Mouse (Mus musculus) erythroblast, adult 5-6 weeks (primary cell): ENCODE results near the gene Bcr. TPM values are rescaled to one million over a fixed set of nuclear protein-coding genes. Genes with fewer than 3 reads are reported as not detected.

Source experiments
- ATAC-seq: replicated peaks from 2 replicates; pipeline ENCODE4 v1.8.0; 2016; ENCODE audit warnings: moderate number of reproducible peaks, mild to moderate bottlenecking, moderate TSS enrichment, inconsistent platforms; ENCODE audit not compliant: poor library complexity, low FRiP score, severe bottlenecking
- total RNA-seq, 2 experiments: library from RNA; stranded (forward) in 1 of 2; stranded (reverse) in 1 of 2; fragments of 150-400 nt in 1 of 2; fragments of 200-764, 138-1000 nt in 1 of 2; gene quantifications; 2 replicates each; pipeline versions ENCODE4 v1.2.3 to v1.2.4; 2015 to 2017; ENCODE audit warnings: low replicate concordance in 2 of 2

The Bcr gene
- total RNA-seq, 2 experiments from 2014 or later: 2.3 to 3.7 TPM

- no peak for ATAC-seq
These were observed 6.3 kb upstream of the Bcr start for GRCm38 (mm10) chr10:75054125-75054524.

- no peak for ATAC-seq
These were observed 4.7 kb upstream of the Bcr start for GRCm38 (mm10) chr10:75055672-75056071.

- no peak for ATAC-seq
These were observed 4.1 kb upstream of the Bcr start for GRCm38 (mm10) chr10:75056255-75056654.

GRCm38 (mm10) chr10:75058336-75058735, 2.1 kb upstream of the Bcr start:
- no peak for ATAC-seq

GRCm38 (mm10) chr10:75058761-75059395, 1.5 kb upstream of the Bcr start:
- ATAC-seq: no peak

GRCm38 (mm10) chr10:75059396-75059795, 996 bp upstream of the Bcr start:
- ATAC-seq: no peak

- ATAC-seq: no peak
These were observed 447 bp downstream of the Bcr start for GRCm38 (mm10) chr10:75060843-75061235.

GRCm38 (mm10) chr10:75061341-75062188, 1.2 kb downstream of the Bcr start:
- no peak for ATAC-seq

- no peak for ATAC-seq
These were observed 1.8 kb downstream of the Bcr start for GRCm38 (mm10) chr10:75062189-75062561.

GRCm38 (mm10) chr10:75062621-75063020, 2.2 kb downstream of the Bcr start:
- no peak for ATAC-seq

GRCm38 (mm10) chr10:75063301-75063965, 3.0 kb downstream of the Bcr start:
- no peak for ATAC-seq

- ATAC-seq: no peak
These were observed 5.3 kb downstream of the Bcr start for GRCm38 (mm10) chr10:75065691-75066090.

GRCm38 (mm10) chr10:75067446-75067845, 7.1 kb downstream of the Bcr start:
- no peak for ATAC-seq

- ATAC-seq: no peak
These were observed 7.7 kb downstream of the Bcr start for GRCm38 (mm10) chr10:75068086-75068485.

GRCm38 (mm10) chr10:75068624-75069328, 8.4 kb downstream of the Bcr start:
- no peak for ATAC-seq

- ATAC-seq: no peak
These were observed 10.0 kb downstream of the Bcr start for GRCm38 (mm10) chr10:75070281-75070976.

- ATAC-seq: no peak
These were observed 15.3 kb downstream of the Bcr start for GRCm38 (mm10) chr10:75075665-75076064.

GRCm38 (mm10) chr10:75078174-75079128, 18.1 kb downstream of the Bcr start:
- ATAC-seq: no peak

- ATAC-seq: no peak
These were observed 24.9 kb downstream of the Bcr start for GRCm38 (mm10) chr10:75085330-75085729.
